In the genomic region with DNA sequence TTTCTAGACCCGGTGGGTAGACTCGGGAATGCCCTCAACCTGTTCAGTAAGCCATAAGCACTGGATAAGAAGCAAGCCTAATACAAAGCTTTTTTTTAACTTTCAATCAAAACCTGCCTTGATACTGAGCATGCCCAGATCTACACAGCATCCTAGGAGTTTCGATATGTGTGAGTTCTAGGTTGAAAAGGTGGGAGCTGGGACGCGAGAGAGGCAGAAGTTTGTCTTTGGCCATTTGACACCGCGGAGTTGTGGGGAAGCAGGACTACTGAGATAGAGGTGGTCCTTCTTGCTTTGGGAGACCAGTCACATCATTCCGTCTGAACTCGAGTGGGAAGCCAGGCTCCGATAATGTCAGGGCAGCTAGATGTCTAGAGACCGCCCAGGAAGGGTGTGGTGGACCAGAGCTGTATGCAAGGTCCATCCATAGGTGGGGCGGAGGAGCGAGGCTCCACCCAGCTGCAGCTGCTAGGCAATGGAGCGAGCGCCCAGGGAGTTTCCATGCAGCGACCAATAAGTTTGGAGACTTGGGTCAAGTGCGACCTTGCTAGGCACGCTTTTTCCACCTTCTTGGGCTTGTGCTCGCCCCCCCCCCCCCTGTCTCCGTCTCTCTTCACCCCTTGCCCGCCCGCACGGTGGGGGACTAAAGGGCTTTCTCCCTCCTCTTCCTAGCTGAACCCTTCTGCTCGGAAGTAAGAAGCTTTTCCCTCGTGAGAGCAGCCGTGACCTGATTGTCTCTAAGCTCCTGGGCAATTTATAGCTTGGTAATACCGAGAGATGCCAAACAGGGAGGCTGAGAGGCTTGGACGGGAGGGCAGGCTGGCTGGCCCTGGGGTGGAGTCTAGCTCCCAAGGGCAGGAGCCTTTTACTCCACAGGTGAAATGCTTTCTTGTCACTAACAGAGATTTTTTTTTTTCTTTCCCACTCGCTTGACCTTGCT, we compare ENCODE assay signal across 9 mouse cellular contexts. TPM values are rescaled to one million over a fixed set of nuclear protein-coding genes. Genes with fewer than 3 reads are reported as not detected.
DNase-seq lines count a peak whose midpoint lies in the region; ATAC-seq and TF ChIP-seq lines count a peak whose summit lies in the region.
"Had no signal": no experiment of that assay in that cellular context is flagged by ENCODE, and none has a peak within 500 bp of the region (broad histone marks: within the 10 kb centered on the region; RNA-seq: fewer than 3 reads in every experiment).

No protein-coding gene starts in this region.

- no peaks in the 10 kb centered on the region for H3K4me1 ChIP-seq in forebrain, postnatal 0 days (ENCODE audit: insufficient read depth)
- H3K4me1 ChIP-seq in intestine, embryonic 14.5 days (replicated peaks; ENCODE audit: control insufficient read depth, insufficient read depth, low read length): no peaks in the 10 kb centered on the region
- H3K4me1 ChIP-seq in limb, embryonic 11.5 days (ENCODE audit: control insufficient read depth, insufficient read depth, low read length): no peaks in the 10 kb centered on the region
- H3K4me1 ChIP-seq in neural tube, embryonic 14.5 days (ENCODE audit: control insufficient read depth, insufficient read depth, low read length): no peaks in the 10 kb centered on the region

- peak overlapping the region; percentile 83 for H3K4me3 ChIP-seq in forebrain, postnatal 0 days (ENCODE audit: low read depth, low read length)
- peak overlapping the region; percentile 40 for H3K4me3 ChIP-seq in intestine, embryonic 14.5 days (ENCODE audit: low read depth, low read length)
- peak overlapping the region; percentile 48 for H3K4me3 ChIP-seq in limb, embryonic 11.5 days (ENCODE audit: low read depth, low read length)
- peak overlapping the region; percentile 63 for H3K4me3 ChIP-seq in neural tube, embryonic 14.5 days (ENCODE audit: low read depth, low read length)

- H3K27me3 ChIP-seq in forebrain, postnatal 0 days (ENCODE audit: insufficient read depth, low read length): no peaks in the 10 kb centered on the region
- H3K27me3 ChIP-seq in intestine, embryonic 14.5 days (replicated peaks; ENCODE audit: control insufficient read depth, insufficient read depth, low read length): peaks cover 37% of the 10 kb centered on the region
- peaks cover 16% of the 10 kb centered on the region for H3K27me3 ChIP-seq in limb, embryonic 11.5 days (ENCODE audit: control insufficient read depth, insufficient read depth, low read length)
- no peaks in the 10 kb centered on the region for H3K27me3 ChIP-seq in neural tube, embryonic 14.5 days (ENCODE audit: control insufficient read depth, insufficient read depth, low read length)

- intact Hi-C loops in heart, postnatal 25 days (cut with DNase I): no loop called here

- no peaks in the 10 kb centered on the region for H3K36me3 ChIP-seq in forebrain, postnatal 0 days (ENCODE audit: insufficient read depth)
- no peaks in the 10 kb centered on the region for H3K36me3 ChIP-seq in intestine, embryonic 14.5 days (ENCODE audit: control insufficient read depth, insufficient read depth, low read length)
- H3K36me3 ChIP-seq in limb, embryonic 11.5 days (ENCODE audit: control insufficient read depth, insufficient read depth, low read length): no peaks in the 10 kb centered on the region
- H3K36me3 ChIP-seq in neural tube, embryonic 14.5 days (ENCODE audit: control insufficient read depth, insufficient read depth, low read length): no peaks in the 10 kb centered on the region

- H3K9me3 ChIP-seq in forebrain, postnatal 0 days (ENCODE audit: low read length): no peaks in the 10 kb centered on the region
- H3K9me3 ChIP-seq in intestine, embryonic 14.5 days (ENCODE audit: control insufficient read depth, low read length): no peaks in the 10 kb centered on the region
- H3K9me3 ChIP-seq in limb, embryonic 11.5 days (ENCODE audit: control insufficient read depth, low read length): no peaks in the 10 kb centered on the region
- no peaks in the 10 kb centered on the region for H3K9me3 ChIP-seq in neural tube, embryonic 14.5 days (ENCODE audit: control insufficient read depth, low read length)

- 3% methylated on average over 28 of the region's 29 CpGs for WGBS in forebrain, postnatal 0 days
- WGBS in intestine, embryonic 14.5 days: 1% methylated on average over 27 of the region's 29 CpGs
- 2% methylated on average over 29 of the region's 29 CpGs for WGBS in limb, embryonic 11.5 days
- WGBS in neural tube, embryonic 14.5 days: under 1% methylated on average over 29 of the region's 29 CpGs

- H3K4me2 ChIP-seq in forebrain, postnatal 0 days (ENCODE audit: low read depth): peak overlapping the region; percentile 97
- H3K4me2 ChIP-seq in intestine, embryonic 14.5 days (ENCODE audit: low read length): peak overlapping the region; percentile 66
- peak overlapping the region; percentile 98 for H3K4me2 ChIP-seq in limb, embryonic 11.5 days (ENCODE audit: low read depth, severe bottlenecking)
- peak overlapping the region; percentile 96 for H3K4me2 ChIP-seq in neural tube, embryonic 14.5 days (ENCODE audit: low read depth, low read length)

- peak; percentile 86 for DNase-seq in heart, adult 11 months
- no peak for DNase-seq in heart, postnatal 25 days (ENCODE audit: low spot score)
- peak; percentile 81 for DNase-seq in cerebellum, adult 11-12 months
- DNase-seq in forebrain, postnatal 0 days: no peak
- peak; percentile 71 for DNase-seq in intestine, embryonic 14.5 days (ENCODE audit: low spot score)
- peak; percentile 58 for DNase-seq in limb, embryonic 11.5 days (ENCODE audit: low spot score)
- no peak for DNase-seq in spleen, postnatal 14 days (ENCODE audit: low spot score in 2 of 2)

- no peak for TF ChIP-seq CTCF in forebrain, postnatal 0 days (IDR thresholded peaks at IDR 0.05; ENCODE audit: low read depth)

- ATAC-seq in forebrain, postnatal 0 days: peak; percentile 76
- ATAC-seq in intestine, embryonic 14.5 days (replicated peaks; ENCODE audit: low FRiP score, low TSS enrichment, low read depth): peak; percentile 86
- ATAC-seq in limb, embryonic 11.5 days (ENCODE audit: insufficient number of reproducible peaks, low FRiP score, low TSS enrichment, low read depth): peak; percentile 57; the same call in 1 of the 2 replicates
- ATAC-seq in neural tube, embryonic 14.5 days (ENCODE audit: low read depth): peak; percentile 59

- H3K27ac ChIP-seq in forebrain, postnatal 0 days (ENCODE audit: low read depth, low read length): peak overlapping the region; percentile 21; the same call in 1 of the 2 replicates
- H3K27ac ChIP-seq in intestine, embryonic 14.5 days (ENCODE audit: low read depth): no peak overlapping the region
- H3K27ac ChIP-seq in limb, embryonic 11.5 days (replicated peaks; ENCODE audit: low read depth, low read length): no peak overlapping the region
- peak overlapping the region; percentile 7; the same call in 1 of the 2 replicates for H3K27ac ChIP-seq in neural tube, embryonic 14.5 days (ENCODE audit: low read depth, low read length)

- peak overlapping the region; percentile 91 for H3K9ac ChIP-seq in forebrain, postnatal 0 days
- no peak overlapping the region for H3K9ac ChIP-seq in intestine, embryonic 14.5 days (ENCODE audit: low read length)
- no peak overlapping the region for H3K9ac ChIP-seq in limb, embryonic 11.5 days (ENCODE audit: low read length)
- H3K9ac ChIP-seq in neural tube, embryonic 14.5 days (replicated peaks; ENCODE audit: low read depth, low read length): peak overlapping the region; percentile 41

RNA-seq across cellular contexts. Expression of gene Syt1, which starts 0.7 kb away (rescaled TPM):
- total RNA-seq in heart, postnatal 25 days (2021): under 1 TPM; 0.05 to 0.06 TPM
- 112 and 133 TPM in 2 replicates for total RNA-seq in forebrain, postnatal 0 days (2014; rRNA removed)
- 100 and 147 TPM in 2 replicates for polyA plus RNA-seq in forebrain, postnatal 0 days (2015; fragmentation: Nextera tagmentation; extraction: Ambion mirVana)
- polyA plus RNA-seq in intestine, embryonic 14.5 days (2014; fragmentation: Nextera tagmentation; extraction: Ambion mirVana): 17.1 and 20.6 TPM in 2 replicates
- 0.32 and 0.34 TPM in 2 replicates for polyA plus RNA-seq in limb, embryonic 11.5 days (2014; fragmentation: Nextera tagmentation; extraction: Ambion mirVana)
- 127 and 130 TPM in 2 replicates for polyA plus RNA-seq in neural tube, embryonic 14.5 days (2014; fragmentation: Nextera tagmentation; extraction: Ambion mirVana)
- total RNA-seq: hematopoietic stem cell, adult 5-6 weeks had no signal

Comparison
In these comparisons a context has a peak if more than half of its experiments do, and no peak if none do; other contexts are left out.
1. DNase-seq: peak in heart, adult 11 months (single experiment), cerebellum, adult 11-12 months (single experiment), intestine, embryonic 14.5 days (single experiment) and limb, embryonic 11.5 days (single experiment); none in heart, postnatal 25 days (single experiment), forebrain, postnatal 0 days (single experiment) and spleen, postnatal 14 days (0 of 2).
2. H3K27ac ChIP-seq: peak in forebrain, postnatal 0 days (single experiment) and neural tube, embryonic 14.5 days (single experiment); none in intestine, embryonic 14.5 days (single experiment) and limb, embryonic 11.5 days (single experiment).
3. H3K9ac ChIP-seq: peak in forebrain, postnatal 0 days (single experiment) and neural tube, embryonic 14.5 days (single experiment); none in intestine, embryonic 14.5 days (single experiment) and limb, embryonic 11.5 days (single experiment).
4. RNA of gene Syt1, which starts 0.7 kb away (polyA plus RNA-seq): 100 to 147 TPM in forebrain, postnatal 0 days, 127 to 130 TPM in neural tube, embryonic 14.5 days and 17.1 to 20.6 TPM in intestine, embryonic 14.5 days; 0.32 to 0.34 TPM in limb, embryonic 11.5 days; every median in the first group is over 10 times any median in the second.
5. Peak in every context shown above with its lines, with median percentiles within 50 percentile points of each other: ATAC-seq, H3K4me2 ChIP-seq and H3K4me3 ChIP-seq.